ENCODE assay signal across 23 mouse cellular contexts in the genomic region with DNA sequence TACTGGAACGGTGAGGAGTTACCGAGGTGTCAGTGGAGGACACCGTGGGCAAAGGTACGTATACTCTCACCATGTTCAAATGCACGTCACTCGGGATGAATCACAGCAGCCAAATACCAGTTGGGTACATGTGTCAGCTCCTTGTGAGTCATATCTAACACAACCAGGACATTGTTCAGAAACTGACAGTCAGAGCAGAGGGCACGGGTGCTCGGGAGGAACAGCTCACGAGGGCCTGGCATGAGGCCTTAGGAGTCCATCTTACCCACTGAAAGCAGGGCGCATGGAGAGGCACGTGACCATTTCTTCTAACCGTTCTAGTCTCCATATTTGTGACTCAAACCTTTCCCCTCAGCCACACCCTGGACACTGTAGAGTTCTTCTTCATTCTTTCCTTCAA. TPM values are rescaled to one million over a fixed set of nuclear protein-coding genes. Genes with fewer than 3 reads are reported as not detected.
DNase-seq lines count a peak whose midpoint lies in the region; ATAC-seq lines count a peak whose summit lies in the region.
"Had no signal": no experiment of that assay in that cellular context is flagged by ENCODE, and none has a peak within 500 bp of the region (broad histone marks: within the 10 kb centered on the region; RNA-seq: fewer than 3 reads in every experiment).

No protein-coding gene starts in this region.

- no peaks in the 10 kb centered on the region for H3K36me3 ChIP-seq in kidney, embryonic 14.5 days (ENCODE audit: control insufficient read depth, insufficient read depth, low read length)
- H3K36me3 ChIP-seq: embryonic facial prominence, embryonic 15.5 days; midbrain, embryonic 15.5 days; neural tube, embryonic 13.5 days had no signal

- H3K9me3 ChIP-seq in kidney, embryonic 14.5 days (ENCODE audit: control insufficient read depth, low read length), result no peaks in the 10 kb centered on the region
- H3K9me3 ChIP-seq: embryonic facial prominence, embryonic 15.5 days; midbrain, embryonic 15.5 days; neural tube, embryonic 13.5 days had no signal

- 0 out of 2 replicates have a peak, but pooled peaks cover 4% of the 10 kb centered on the region for H3K4me1 ChIP-seq in kidney, embryonic 14.5 days (ENCODE audit: control insufficient read depth, insufficient read depth, low read length)
- H3K4me1 ChIP-seq: embryonic facial prominence, embryonic 15.5 days; midbrain, embryonic 15.5 days; neural tube, embryonic 13.5 days had no signal

- H3K27me3 ChIP-seq in kidney, embryonic 14.5 days (ENCODE audit: control insufficient read depth, insufficient read depth, low read length), result no peaks in the 10 kb centered on the region
- H3K27me3 ChIP-seq: embryonic facial prominence, embryonic 15.5 days; midbrain, embryonic 15.5 days; neural tube, embryonic 13.5 days had no signal

- ATAC-seq in kidney, embryonic 14.5 days (ENCODE audit: low FRiP score, low TSS enrichment), result no peak
- ATAC-seq: forebrain, embryonic 14.5 days; intestine, postnatal 0 days; midbrain, embryonic 15.5 days had no signal

- no peak overlapping the region for H3K4me3 ChIP-seq in kidney, embryonic 14.5 days (ENCODE audit: low read length)
- H3K4me3 ChIP-seq: embryonic facial prominence, embryonic 15.5 days; midbrain, embryonic 15.5 days; neural tube, embryonic 13.5 days had no signal

- H3K4me2 ChIP-seq in kidney, embryonic 14.5 days (replicated peaks; ENCODE audit: low read depth, low read length), result no peak overlapping the region
- H3K4me2 ChIP-seq: embryonic facial prominence, embryonic 15.5 days; hindbrain, embryonic 14.5 days; midbrain, embryonic 15.5 days; neural tube, embryonic 13.5 days had no signal

- H3K9ac ChIP-seq in kidney, embryonic 14.5 days (ENCODE audit: low read depth, low read length), result no peak overlapping the region
- H3K9ac ChIP-seq: embryonic facial prominence, embryonic 15.5 days; hindbrain, embryonic 14.5 days; midbrain, embryonic 15.5 days; neural tube, embryonic 13.5 days had no signal

- 92% methylated on average over 12 of the region's 12 CpGs for WGBS in kidney, embryonic 14.5 days

- peak; percentile 69 for DNase-seq in layer of hippocampus, adult 9-11 months
- DNase-seq in layer of hippocampus, postnatal 25 days (ENCODE audit: extremely low spot score in 1 of 2, low spot score in 1 of 2), result no peak
- DNase-seq in CD4-positive helper T cell, adult 2 months (ENCODE audit: low read depth, low spot score), result peak; percentile 31
- DNase-seq in adrenal gland, adult 8-10 months, result peak; percentile 82
- DNase-seq in induced T-regulatory cell, adult 2 months (ENCODE audit: low read depth), result peak; percentile 55
- DNase-seq in embryo, embryonic 10.5 days (ENCODE audit: low spot score), result no peak
- DNase-seq in cerebellum, adult 8-10 months, result no peak
- DNase-seq: cerebellum, adult 11-12 months; heart, adult 18-20 months; kidney, postnatal 14 days; lung, adult 18-20 months had no signal

- no peak overlapping the region for H3K27ac ChIP-seq in kidney, embryonic 14.5 days (ENCODE audit: low read depth, low read length)
- H3K27ac ChIP-seq: embryonic facial prominence, embryonic 15.5 days; hindbrain, embryonic 14.5 days; midbrain, embryonic 15.5 days; neural tube, embryonic 13.5 days had no signal

RNA-seq across cellular contexts. Expression of gene Bicral, which starts 8.6 kb away (rescaled TPM):
- 10 to 100 TPM; 47.5 to 60.3 TPM for total RNA-seq in layer of hippocampus, postnatal 25 days (2021)
- total RNA-seq in adrenal gland, adult 8-10 months (2022), result 10 to 100 TPM; 22.1 to 32.4 (median 26.6) TPM
- 2.6 and 5.2 TPM in 2 replicates for polyA plus RNA-seq in kidney, embryonic 14.5 days (2014; fragmentation: Nextera tagmentation; extraction: Ambion mirVana)

RNA-seq across cellular contexts. Expression of gene Tbcc, which starts 23.6 kb away (rescaled TPM):
- total RNA-seq in layer of hippocampus, postnatal 25 days (2021), result 10 to 100 TPM; 34.6 to 36.7 TPM
- 10 to 100 TPM; 22.8 to 28.3 (median 26.7) TPM for total RNA-seq in adrenal gland, adult 8-10 months (2022)
- 71.0 and 82.1 TPM in 2 replicates for polyA plus RNA-seq in kidney, embryonic 14.5 days (2014; fragmentation: Nextera tagmentation; extraction: Ambion mirVana)

RNA-seq across cellular contexts. Expression of gene Prph2, which starts 43.4 kb away (rescaled TPM):
- total RNA-seq in layer of hippocampus, postnatal 25 days (2021), result not detected
- not detected for total RNA-seq in adrenal gland, adult 8-10 months (2022)
- polyA plus RNA-seq in kidney, embryonic 14.5 days (2014; fragmentation: Nextera tagmentation; extraction: Ambion mirVana), result 0.18 and 0.26 TPM in 2 replicates
- total RNA-seq: gastrocnemius, adult 18-20 months; heart, adult 18-20 months had no signal
- polyA plus RNA-seq: cortical plate, adult 2 months; embryonic facial prominence, embryonic 15.5 days; forebrain, embryonic 14.5 days; heart, embryonic 16.5 days; hindbrain, embryonic 14.5 days; intestine, postnatal 0 days; limb, embryonic 14.5 days; midbrain, embryonic 15.5 days; neural tube, embryonic 13.5 days; stomach, embryonic 14.5 days had no signal

Comparison
In these comparisons a context has a peak if more than half of its experiments do, and no peak if none do; other contexts are left out.
1. DNase-seq: peak in layer of hippocampus, adult 9-11 months (single experiment), CD4-positive helper T cell, adult 2 months (single experiment), adrenal gland, adult 8-10 months (single experiment) and induced T-regulatory cell, adult 2 months (single experiment); none in layer of hippocampus, postnatal 25 days (0 of 2), embryo, embryonic 10.5 days (single experiment) and cerebellum, adult 8-10 months (single experiment).